Mouse (Mus musculus): ENCODE data around the gene Brms1l. TPM values are rescaled to one million over a fixed set of nuclear protein-coding genes. Genes with fewer than 3 reads are reported as not detected.

Brms1l gene
- polyA plus RNA-seq, 1 experiment from 2014 or later, result 40.7 TPM

DNA sequence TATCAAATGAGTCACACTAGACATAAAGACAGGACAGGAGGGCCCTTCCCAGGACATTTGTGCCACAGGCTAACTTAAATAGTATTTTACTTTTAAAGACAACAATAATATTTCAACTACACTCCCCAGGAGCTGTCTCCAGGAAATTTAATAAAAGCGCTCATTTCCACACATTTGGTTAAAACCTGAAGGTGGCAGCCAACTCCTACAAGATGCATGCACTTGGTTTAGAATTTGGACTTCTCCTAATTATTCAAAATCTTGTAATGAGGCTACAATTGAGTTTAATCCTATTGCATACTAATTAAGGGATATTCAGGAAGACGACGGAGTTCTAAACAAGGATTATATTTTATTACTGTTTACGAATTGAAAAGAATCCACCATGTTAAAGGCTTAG is 49.3 kb downstream of the Brms1l start:
- no peak overlapping the region for H3K4me3 ChIP-seq
- H3K27me3 ChIP-seq (ENCODE audit: poor library complexity, severe bottlenecking), result peaks cover 36% of the 10 kb centered on the region
- peaks cover 6% of the 10 kb centered on the region; the same call in 1 of the 2 replicates for H3K4me1 ChIP-seq
- 68% methylated on average over 4 of the region's 4 CpGs for WGBS
- no peak for DNase-seq (ENCODE audit: extremely low spot score, low spot score)
- H3K27ac ChIP-seq, result no peak overlapping the region
- no peaks in the 10 kb centered on the region for H3K36me3 ChIP-seq (replicated peaks)
- no peaks in the 10 kb centered on the region for H3K9me3 ChIP-seq

DNA sequence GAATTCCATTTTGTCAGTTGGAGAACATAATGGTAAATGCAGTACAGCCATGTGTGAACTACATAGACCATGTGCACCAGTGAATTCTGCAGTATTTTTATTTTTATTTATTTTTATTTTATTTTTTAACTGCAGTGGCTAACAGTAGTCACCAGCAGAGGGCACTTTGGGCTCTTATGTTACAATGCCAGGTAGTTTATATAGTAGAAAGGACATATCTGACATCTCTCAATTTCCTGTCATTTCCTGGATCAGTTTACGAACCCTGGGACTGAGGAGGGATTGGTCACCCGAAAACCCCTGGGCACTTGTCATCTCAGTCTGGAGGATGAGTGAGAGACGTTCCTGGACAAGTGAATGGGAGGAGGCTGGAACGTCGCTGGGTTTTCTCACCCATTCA is 52.4 kb downstream of the Brms1l start:
- 29% methylated on average over 5 of the region's 5 CpGs for WGBS

DNA sequence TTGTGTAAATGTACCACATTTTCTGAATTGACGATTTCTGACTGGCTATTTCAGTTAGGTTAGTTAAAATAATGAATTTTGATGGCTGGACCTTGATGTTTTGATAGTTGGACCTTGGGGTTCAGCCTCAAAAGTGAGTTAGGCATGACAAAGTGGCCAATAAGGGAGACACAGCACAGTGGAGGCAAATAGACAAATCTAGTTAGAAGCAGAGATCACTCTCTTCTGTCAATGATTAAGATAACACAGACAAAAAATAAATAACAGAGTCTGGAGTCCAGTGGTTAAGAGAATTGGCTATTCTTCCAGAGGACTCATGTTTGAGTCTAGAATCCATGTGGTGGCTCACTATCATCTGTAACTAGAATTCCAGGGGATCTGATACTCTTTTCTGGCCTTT is 68.7 kb downstream of the Brms1l start:
- Histone ChIP-seq H3K27ac (no peak overlapping the region), H3K4me1 (no peaks in the 10 kb centered on the region), H3K27me3 (ENCODE audit: poor library complexity, severe bottlenecking) (no peaks in the 10 kb centered on the region), H3K9me3 (no peaks in the 10 kb centered on the region), H3K4me3 (no peak overlapping the region), H3K36me3 (replicated peaks) (no peaks in the 10 kb centered on the region)
- WGBS, result 95% methylated on average over 1 of the region's 1 CpGs
- DNase-seq (ENCODE audit: extremely low spot score, low spot score), result no peak

More for the DNA sequence above, 52.4 kb downstream of the Brms1l start:
- peaks cover 6% of the 10 kb centered on the region; the same call in 1 of the 2 replicates for H3K4me1 ChIP-seq
- no peak overlapping the region for H3K27ac ChIP-seq
- H3K36me3 ChIP-seq (replicated peaks), result no peaks in the 10 kb centered on the region
- no peak overlapping the region for H3K4me3 ChIP-seq
- H3K9me3 ChIP-seq, result no peaks in the 10 kb centered on the region
- peak; percentile 14 for DNase-seq (ENCODE audit: extremely low spot score, low spot score)
- H3K27me3 ChIP-seq (ENCODE audit: poor library complexity, severe bottlenecking), result peaks cover 38% of the 10 kb centered on the region

DNA sequence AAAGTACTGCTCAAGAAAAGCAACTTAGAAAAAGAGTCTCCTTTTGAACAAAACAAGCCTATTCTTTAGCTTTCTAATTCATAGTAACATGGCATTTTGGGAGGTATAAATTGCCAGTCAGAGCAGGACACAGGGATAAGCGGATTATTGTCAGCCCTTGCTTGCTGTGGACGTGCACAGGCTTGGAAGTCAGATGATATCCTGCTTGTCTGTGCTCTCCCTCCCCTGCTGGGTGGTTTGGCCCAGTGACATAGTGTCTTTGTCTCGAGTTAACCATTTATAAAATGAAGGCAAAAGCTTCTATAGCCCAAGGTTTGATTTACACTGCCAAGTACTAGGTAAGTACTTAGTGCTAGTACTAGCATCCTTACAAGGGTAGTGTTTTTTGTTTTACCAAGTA is 76.0 kb downstream of the Brms1l start:
- 23% methylated on average over 3 of the region's 3 CpGs for WGBS
- DNase-seq (ENCODE audit: extremely low spot score, low spot score), result no peak
- peaks cover 40% of the 10 kb centered on the region for H3K4me1 ChIP-seq
- no peaks in the 10 kb centered on the region for H3K9me3 ChIP-seq
- no peaks in the 10 kb centered on the region for H3K36me3 ChIP-seq (replicated peaks)
- H3K27me3 ChIP-seq (ENCODE audit: poor library complexity, severe bottlenecking), result no peaks in the 10 kb centered on the region
- no peak overlapping the region for H3K27ac ChIP-seq
- no peak overlapping the region for H3K4me3 ChIP-seq

DNA sequence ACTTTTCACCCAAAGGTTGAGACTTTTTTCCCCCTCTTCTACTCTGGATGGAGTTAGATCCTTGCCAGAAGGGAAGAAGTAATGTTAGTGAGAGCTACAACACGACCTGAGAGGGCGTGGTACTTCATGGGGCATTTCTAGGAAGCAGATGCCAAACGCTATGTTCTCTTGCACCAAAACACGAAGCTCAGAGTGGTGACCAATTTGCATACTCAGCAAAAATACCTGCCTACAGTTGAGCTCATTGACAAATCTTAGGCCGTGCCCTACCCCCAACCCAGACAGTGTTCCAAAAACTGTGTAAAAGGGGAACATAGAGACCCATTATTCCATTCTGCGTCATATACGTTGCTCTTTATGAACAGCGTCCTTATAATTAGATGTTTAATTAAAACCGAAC is 77.1 kb downstream of the Brms1l start:
- Histone ChIP-seq H3K4me3 (no peak overlapping the region), H3K27ac (no peak overlapping the region), H3K27me3 (ENCODE audit: poor library complexity, severe bottlenecking) (no peaks in the 10 kb centered on the region), H3K4me1 (peaks cover 40% of the 10 kb centered on the region), H3K9me3 (no peaks in the 10 kb centered on the region), H3K36me3 (replicated peaks) (no peaks in the 10 kb centered on the region)
- no peak for DNase-seq (ENCODE audit: extremely low spot score, low spot score)
- WGBS, result 76% methylated on average over 9 of the region's 9 CpGs

DNA sequence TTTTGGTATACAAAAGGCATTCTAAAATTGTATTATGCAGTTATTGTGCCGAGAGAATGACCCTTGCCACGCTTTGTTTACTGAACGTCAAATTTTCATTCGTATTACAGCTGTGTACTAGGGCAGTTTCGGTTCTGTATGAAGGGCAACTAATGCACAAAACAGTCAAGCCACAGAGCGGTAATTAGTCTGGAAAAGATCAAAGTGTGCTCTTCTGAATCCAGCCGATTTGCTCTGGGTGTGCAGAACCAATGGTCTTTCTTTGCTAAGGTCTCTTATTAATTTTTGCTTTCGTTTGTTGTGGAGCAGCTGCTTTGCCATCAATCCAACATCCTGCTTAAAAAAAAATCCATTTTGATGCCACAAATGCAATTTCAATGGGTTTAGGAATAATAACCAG is 80.1 kb downstream of the Brms1l start:
- WGBS, result 60% methylated on average over 8 of the region's 8 CpGs

DNA sequence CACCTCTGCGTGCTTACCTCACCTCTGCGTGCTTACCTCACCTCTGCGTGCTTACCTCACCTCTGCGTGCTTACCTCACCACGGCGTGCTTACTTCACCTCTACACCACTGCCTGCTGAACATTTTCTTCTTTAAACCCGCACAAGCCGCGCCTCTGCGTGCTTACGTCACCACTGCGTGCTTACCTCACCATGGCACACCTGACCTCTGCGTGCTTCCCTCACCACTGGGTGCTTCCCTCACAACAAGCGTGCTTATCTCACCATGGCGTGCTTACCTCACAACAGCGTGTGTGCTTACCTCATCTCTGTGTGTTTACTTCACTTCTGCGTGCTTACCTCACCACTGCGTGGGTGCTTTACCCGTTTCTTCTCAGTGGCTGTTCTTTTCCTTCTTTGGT is 80.9 kb downstream of the Brms1l start:
- H3K4me3 ChIP-seq, result no peak overlapping the region
- 96% methylated on average over 19 of the region's 19 CpGs for WGBS

More for the DNA sequence above, 80.1 kb downstream of the Brms1l start:
- Histone ChIP-seq H3K36me3 (replicated peaks) (no peaks in the 10 kb centered on the region), H3K27ac (peak overlapping the region; percentile 44; the same call in 1 of the 2 replicates), H3K9me3 (no peaks in the 10 kb centered on the region), H3K27me3 (ENCODE audit: poor library complexity, severe bottlenecking) (no peaks in the 10 kb centered on the region), H3K4me1 (peaks cover 40% of the 10 kb centered on the region), H3K4me3 (no peak overlapping the region)
- DNase-seq (ENCODE audit: extremely low spot score, low spot score), result no peak

More for the DNA sequence above, 80.9 kb downstream of the Brms1l start:
- H3K4me1 ChIP-seq, result peaks cover 38% of the 10 kb centered on the region
- no peaks in the 10 kb centered on the region for H3K27me3 ChIP-seq (ENCODE audit: poor library complexity, severe bottlenecking)
- H3K9me3 ChIP-seq, result no peaks in the 10 kb centered on the region
- H3K36me3 ChIP-seq (replicated peaks), result no peaks in the 10 kb centered on the region
- no peak for DNase-seq (ENCODE audit: extremely low spot score, low spot score)
- H3K27ac ChIP-seq, result no peak overlapping the region

Small RNA genes lying within 50 kb of the gene (microRNA-seq; reads per million reads assigned to microRNA genes)
- gene Gm23394, result 3.0 reads per million, percentile 2 among the genes with 10 or more reads in this experiment

Other genes starting within 250 kb of the Brms1l start
- gene Insm2, start 236.9 kb upstream of the Brms1l start, polyA plus RNA-seq (2016; fragmentation: Nextera tagmentation; extraction: Ambion mirVana), result 0.30 and 0.38 TPM in 2 replicates
- 10.9 and 11.4 TPM in 2 replicates for gene Ralgapa1, start 15.2 kb upstream of the Brms1l start, polyA plus RNA-seq (2016; fragmentation: Nextera tagmentation; extraction: Ambion mirVana)